Mouse (Mus musculus): Measurements from ENCODE around the gene Nelfb. TPM values are rescaled to one million over a fixed set of nuclear protein-coding genes. Genes with fewer than 3 reads are reported as not detected.

Nelfb gene
- polyA plus RNA-seq, 1 experiment from 2014 or later, result 74.4 TPM

GRCm38 (mm10) chr2:25218445-25218844 lies 7.2 kb upstream of the Nelfb start, which contains the start of gene Fam166a:
Fam166a (plus strand) TSS chr2:25218745.
- Histone ChIP-seq H3K27me3 (replicated peaks) (peaks cover 15% of the 10 kb centered on the region), H3K4me3 (no peak within 1 kb of the TSS), H3K27ac (ENCODE audit: poor library complexity, severe bottlenecking) (no peak within 1 kb of the TSS), H3K9ac (no peak within 1 kb of the TSS), H3K36me3 (peaks cover 8% of the 10 kb centered on the region), H3K4me1 (replicated peaks) (peaks cover 3% of the 10 kb centered on the region), H3K9me3 (replicated peaks) (no peaks in the 10 kb centered on the region), H3K4me2 (no peak within 1 kb of the TSS)
- ATAC-seq (ENCODE audit: insufficient number of reproducible peaks, low FRiP score), result no peak

GRCm38 (mm10) chr2:25217666-25218065 lies 6.4 kb upstream of the Nelfb start:
- ATAC-seq (ENCODE audit: insufficient number of reproducible peaks, low FRiP score), result no peak
- Histone ChIP-seq H3K27ac (ENCODE audit: poor library complexity, severe bottlenecking) (no peak overlapping the region), H3K27me3 (replicated peaks) (peaks cover 20% of the 10 kb centered on the region), H3K36me3 (peaks cover 7% of the 10 kb centered on the region), H3K4me1 (replicated peaks) (no peaks in the 10 kb centered on the region), H3K4me2 (no peak overlapping the region), H3K4me3 (no peak overlapping the region), H3K9ac (no peak overlapping the region), H3K9me3 (replicated peaks) (no peaks in the 10 kb centered on the region)
- WGBS, result 56% methylated on average over 2 of the region's 2 CpGs

DNA sequence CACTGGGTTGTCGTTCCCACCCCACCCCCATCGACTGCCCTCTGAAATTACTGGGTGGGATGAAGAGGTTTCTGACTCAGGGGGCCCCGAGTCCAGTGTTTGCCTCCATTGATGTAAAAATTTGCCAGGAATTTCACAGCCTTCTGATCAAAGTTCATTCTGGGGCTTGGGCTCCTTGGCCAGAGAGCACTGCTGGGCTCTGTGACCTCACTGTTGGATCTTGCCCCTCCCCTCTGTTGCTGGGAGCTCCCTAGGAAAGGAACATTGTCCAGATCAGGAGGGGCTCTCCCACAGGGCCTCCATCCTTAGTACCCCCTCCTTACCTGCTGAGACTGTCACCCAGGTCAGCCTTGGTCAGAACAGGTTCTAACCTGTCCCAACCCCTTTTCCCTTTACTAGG lies 3.2 kb upstream of the Nelfb start, which contains the start of gene Stpg3:
Gene Stpg3, minus strand, starts transcription at position 194 of the 400 bp plus-strand sequence.
- Histone ChIP-seq H3K36me3 (peaks cover 4% of the 10 kb centered on the region; the same call in 1 of the 2 replicates), H3K9me3 (replicated peaks) (no peaks in the 10 kb centered on the region), H3K4me2 (no peak within 1 kb of the TSS), H3K9ac (no peak within 1 kb of the TSS), H3K4me1 (replicated peaks) (peaks cover 10% of the 10 kb centered on the region), H3K4me3 (no peak within 1 kb of the TSS), H3K27me3 (replicated peaks) (peaks cover 20% of the 10 kb centered on the region), H3K27ac (ENCODE audit: poor library complexity, severe bottlenecking) (no peak within 1 kb of the TSS)
- WGBS, result 70% methylated on average over 3 of the region's 3 CpGs
- no peak for ATAC-seq (ENCODE audit: insufficient number of reproducible peaks, low FRiP score)

DNA sequence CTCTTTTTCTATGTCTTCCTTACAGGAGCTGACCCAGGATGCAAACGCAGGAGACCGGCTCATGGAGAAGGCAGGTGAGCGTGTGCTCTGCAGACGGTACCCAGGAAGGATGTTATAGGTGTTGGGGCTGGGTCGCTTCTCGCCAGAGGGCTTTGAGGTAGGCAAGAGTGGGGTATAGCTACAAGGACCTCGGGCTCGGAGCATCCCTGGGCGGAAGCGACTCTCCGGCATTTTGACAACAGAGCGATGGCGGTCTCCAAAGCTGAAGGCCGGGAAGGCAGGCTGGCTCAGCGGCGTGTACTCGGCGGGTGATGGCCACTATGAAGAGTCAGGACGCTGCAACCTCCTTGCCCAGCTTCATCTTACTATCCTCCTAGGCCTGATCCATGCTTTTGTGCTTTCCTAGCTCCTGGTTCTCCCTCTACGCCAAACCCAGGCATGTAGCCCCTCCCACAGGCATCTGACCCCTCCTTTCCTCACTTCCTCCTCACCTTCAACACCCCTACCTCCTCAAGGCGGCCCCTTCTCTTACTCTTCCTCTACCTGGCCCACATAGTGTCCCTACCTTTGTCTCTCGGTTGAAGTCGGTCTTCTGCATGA lies 2.1 kb upstream of the Nelfb start:
- Histone ChIP-seq H3K4me1 (replicated peaks) (peaks cover 10% of the 10 kb centered on the region), H3K27me3 (replicated peaks) (peaks cover 20% of the 10 kb centered on the region), H3K9ac (no peak overlapping the region), H3K9me3 (replicated peaks) (no peaks in the 10 kb centered on the region), H3K4me3 (no peak overlapping the region), H3K27ac (ENCODE audit: poor library complexity, severe bottlenecking) (no peak overlapping the region), H3K4me2 (no peak overlapping the region), H3K36me3 (peaks cover 5% of the 10 kb centered on the region)
- no peak for ATAC-seq (ENCODE audit: insufficient number of reproducible peaks, low FRiP score)
- 57% methylated on average over 23 of the region's 23 CpGs for WGBS

DNA sequence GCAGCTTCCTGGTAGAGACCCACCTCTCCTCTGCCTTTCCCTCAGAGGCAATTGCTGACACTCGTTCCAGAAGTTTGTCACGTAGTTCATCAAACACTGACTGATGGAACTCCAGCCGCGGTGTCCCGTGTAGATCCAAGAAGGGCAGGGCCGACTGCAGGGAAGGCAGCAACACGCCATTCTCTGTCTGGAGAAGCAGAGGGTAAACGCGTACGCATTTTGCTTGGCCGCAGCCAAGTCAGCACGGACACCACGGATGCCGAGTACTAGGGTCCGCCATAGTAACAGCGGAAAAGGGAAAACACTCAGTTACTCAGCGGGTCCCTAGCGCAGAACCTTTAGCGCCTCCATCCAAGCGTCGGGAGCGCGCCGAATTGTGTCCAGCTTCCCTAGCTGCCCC lies 603 bp downstream of the Nelfb start:
- H3K36me3 ChIP-seq, result peaks cover 30% of the 10 kb centered on the region
- no peaks in the 10 kb centered on the region for H3K9me3 ChIP-seq (replicated peaks)
- under 1% methylated on average over 24 of the region's 24 CpGs for WGBS
- ATAC-seq (ENCODE audit: insufficient number of reproducible peaks, low FRiP score), result peak; percentile 16; the same call in 1 of the 2 replicates
- H3K4me3 ChIP-seq, result peak overlapping the region; percentile 79
- H3K4me2 ChIP-seq, result peak overlapping the region; percentile 86
- H3K27me3 ChIP-seq (replicated peaks), result peaks cover 20% of the 10 kb centered on the region
- peak overlapping the region; percentile 88 for H3K9ac ChIP-seq
- H3K27ac ChIP-seq (ENCODE audit: poor library complexity, severe bottlenecking), result peak overlapping the region; percentile 83
- peaks cover 10% of the 10 kb centered on the region for H3K4me1 ChIP-seq (replicated peaks)

DNA sequence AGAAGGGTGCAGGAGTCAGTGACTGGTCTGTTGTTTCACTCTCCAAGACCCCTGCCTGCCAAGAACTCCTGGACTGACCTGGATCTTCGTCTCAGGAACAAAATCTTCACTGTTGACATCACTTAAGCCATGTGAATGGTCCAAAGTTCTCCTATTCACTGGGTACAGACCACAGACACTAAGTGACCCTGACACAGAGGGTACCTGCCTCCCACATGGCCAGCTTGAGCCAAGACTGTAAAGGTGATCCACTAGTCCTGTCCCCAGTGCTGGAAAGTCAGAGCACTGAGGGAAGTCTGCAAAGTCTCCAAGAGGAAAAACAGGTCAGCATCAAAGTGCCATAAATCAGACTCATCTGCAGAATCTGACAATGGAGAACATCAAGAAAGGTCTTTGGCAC lies 3.7 kb downstream of the Nelfb start:
- Histone ChIP-seq H3K4me2 (no peak overlapping the region), H3K9me3 (replicated peaks) (no peaks in the 10 kb centered on the region), H3K4me3 (no peak overlapping the region), H3K4me1 (replicated peaks) (peaks cover 13% of the 10 kb centered on the region), H3K27me3 (replicated peaks) (no peaks in the 10 kb centered on the region), H3K27ac (ENCODE audit: poor library complexity, severe bottlenecking) (no peak overlapping the region), H3K9ac (no peak overlapping the region), H3K36me3 (peaks cover 61% of the 10 kb centered on the region)
- 94% methylated on average over 1 of the region's 1 CpGs for WGBS
- ATAC-seq (ENCODE audit: insufficient number of reproducible peaks, low FRiP score), result no peak

GRCm38 (mm10) chr2:25203631-25204214 lies 7.6 kb downstream of the Nelfb start:
- Histone ChIP-seq H3K9ac (no peak overlapping the region), H3K4me3 (no peak overlapping the region), H3K27me3 (replicated peaks) (no peaks in the 10 kb centered on the region), H3K36me3 (peaks cover 92% of the 10 kb centered on the region), H3K4me1 (replicated peaks) (0 out of 2 replicates have a peak, but pooled peaks cover 3% of the 10 kb centered on the region), H3K27ac (ENCODE audit: poor library complexity, severe bottlenecking) (no peak overlapping the region), H3K4me2 (no peak overlapping the region), H3K9me3 (replicated peaks) (no peaks in the 10 kb centered on the region)
- WGBS, result 63% methylated on average over 4 of the region's 4 CpGs
- ATAC-seq (ENCODE audit: insufficient number of reproducible peaks, low FRiP score), result 0 out of 2 replicates have a peak, but pooled peaks have one; percentile 40

DNA sequence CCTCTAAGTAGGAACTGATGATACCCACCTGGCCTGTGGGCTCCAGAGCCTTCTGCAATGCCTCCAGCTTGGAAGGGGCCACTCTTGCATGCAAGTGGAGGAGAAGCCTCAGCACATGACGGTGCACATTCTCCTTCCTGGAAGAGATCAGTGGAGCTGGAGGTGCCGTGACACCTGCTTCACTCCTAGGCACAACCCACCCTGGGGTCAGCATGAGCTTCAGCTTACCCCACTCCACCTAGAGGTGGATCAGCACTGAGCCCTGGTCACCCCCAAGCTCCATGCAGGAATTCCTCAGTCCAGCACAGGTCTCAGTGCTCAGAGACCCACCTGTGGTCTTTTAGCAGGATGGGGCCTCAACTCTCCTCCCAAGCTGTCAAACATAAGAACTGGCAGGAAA lies 10.7 kb downstream of the Nelfb start:
- 0 out of 2 replicates have a peak, but pooled peaks cover under 1% of the 10 kb centered on the region for H3K27me3 ChIP-seq (replicated peaks)
- H3K9ac ChIP-seq, result no peak overlapping the region
- ATAC-seq (ENCODE audit: insufficient number of reproducible peaks, low FRiP score), result no peak
- H3K4me2 ChIP-seq, result no peak overlapping the region
- H3K27ac ChIP-seq (ENCODE audit: poor library complexity, severe bottlenecking), result no peak overlapping the region
- 90% methylated on average over 2 of the region's 2 CpGs for whole genome bisulfite sequencing
- peaks cover 20% of the 10 kb centered on the region for H3K4me1 ChIP-seq (replicated peaks)
- peaks cover 70% of the 10 kb centered on the region for H3K36me3 ChIP-seq
- H3K9me3 ChIP-seq (replicated peaks), result no peaks in the 10 kb centered on the region
- no peak overlapping the region for H3K4me3 ChIP-seq

GRCm38 (mm10) chr2:25197946-25198345 lies 13.3 kb downstream of the Nelfb start:
- Histone ChIP-seq H3K9me3 (replicated peaks) (no peaks in the 10 kb centered on the region), H3K9ac (no peak overlapping the region), H3K4me1 (replicated peaks) (peaks cover 42% of the 10 kb centered on the region), H3K4me3 (no peak overlapping the region), H3K36me3 (peaks cover 43% of the 10 kb centered on the region), H3K27me3 (replicated peaks) (peaks cover 17% of the 10 kb centered on the region), H3K27ac (ENCODE audit: poor library complexity, severe bottlenecking) (peak overlapping the region; percentile 49; the same call in 1 of the 2 replicates), H3K4me2 (no peak overlapping the region)
- no peak for ATAC-seq (ENCODE audit: insufficient number of reproducible peaks, low FRiP score)

- Histone ChIP-seq H3K9me3 (replicated peaks) (no peaks in the 10 kb centered on the region), H3K9ac (no peak overlapping the region), H3K4me3 (no peak overlapping the region), H3K27me3 (replicated peaks) (peaks cover 17% of the 10 kb centered on the region), H3K4me2 (peak overlapping the region; percentile 72), H3K36me3 (peaks cover 35% of the 10 kb centered on the region), H3K27ac (ENCODE audit: poor library complexity, severe bottlenecking) (peak overlapping the region; percentile 62), H3K4me1 (replicated peaks) (peaks cover 42% of the 10 kb centered on the region)
- ATAC-seq (ENCODE audit: insufficient number of reproducible peaks, low FRiP score), result no peak
- WGBS, result 28% methylated on average over 2 of the region's 2 CpGs
Measured at GRCm38 (mm10) chr2:25197191-25197590, 14.1 kb downstream of the Nelfb start.

GRCm38 (mm10) chr2:25196172-25196954 lies 14.9 kb downstream of the Nelfb start, which contains the start of gene Tor4a:
Tor4a (minus strand) TSS chr2:25196886.
- peak; percentile 74 for ATAC-seq (ENCODE audit: insufficient number of reproducible peaks, low FRiP score)
- Histone ChIP-seq H3K4me2 (peak within 1 kb of the TSS; percentile 72), H3K4me3 (peak within 1 kb of the TSS; percentile 40), H3K4me1 (replicated peaks) (peaks cover 42% of the 10 kb centered on the region), H3K27me3 (replicated peaks) (peaks cover 17% of the 10 kb centered on the region), H3K27ac (ENCODE audit: poor library complexity, severe bottlenecking) (peak within 1 kb of the TSS; percentile 62), H3K36me3 (peaks cover 28% of the 10 kb centered on the region), H3K9me3 (replicated peaks) (no peaks in the 10 kb centered on the region), H3K9ac (peak within 1 kb of the TSS; percentile 59)
- WGBS, result 5% methylated on average over 8 of the region's 8 CpGs

Measured in heart, embryonic 12.5 days (tissue).